Mouse (Mus musculus) midbrain, embryonic 16.5 days (tissue): ENCODE measurements around the gene Fibp. TPM values are rescaled to one million over a fixed set of nuclear protein-coding genes. Genes with fewer than 3 reads are reported as not detected.

Experiments
- ATAC-seq: fragments of 200-750 bp; cut with Nextera tagmentation; 2 replicates; pipeline ENCODE4 v1.8.0; 2017; ENCODE audit warnings: moderate TSS enrichment
- H3K27ac ChIP-seq: fragments of 300-500 bp; sonication (generic); 2 replicates; pipeline ENCODE4 v1.5.1; 2014; ENCODE audit warnings: mild to moderate bottlenecking, low read length, mixed read lengths
- H3K27me3 ChIP-seq: fragments of 300-500 bp; sonication (generic); 2 replicates; pipeline ENCODE4 v1.6.1; 2014; ENCODE audit warnings: low read depth, low read length, mixed read lengths; ENCODE audit not compliant: control insufficient read depth, insufficient read depth
- H3K36me3 ChIP-seq: fragments of 300-500 bp; sonication (generic); 2 replicates; pipeline ENCODE4 v1.6.1; 2014; ENCODE audit warnings: mild to moderate bottlenecking, low read length, moderate library complexity, mixed read lengths; ENCODE audit not compliant: control insufficient read depth, insufficient read depth
- H3K4me1 ChIP-seq: fragments of 300-500 bp; sonication (generic); 2 replicates; pipeline ENCODE4 v1.6.1; 2014; ENCODE audit warnings: mild to moderate bottlenecking, low read length, mixed read lengths; ENCODE audit not compliant: control insufficient read depth, insufficient read depth
- H3K4me2 ChIP-seq: fragments of 300-500 bp; sonication (generic); 2 replicates; pipeline ENCODE4 v1.6.1; 2014; ENCODE audit warnings: mild to moderate bottlenecking, low read length, mixed read lengths
- H3K4me3 ChIP-seq: fragments of 300-500 bp; sonication (generic); 2 replicates; pipeline ENCODE4 v1.5.1; 2014; ENCODE audit warnings: low read depth, mild to moderate bottlenecking, low read length, moderate library complexity, mixed read lengths
- H3K9ac ChIP-seq: fragments of 300-500 bp; sonication (generic); 2 replicates; pipeline ENCODE4 v1.6.1; 2014; ENCODE audit warnings: low read depth, low read length, mixed read lengths
- H3K9me3 ChIP-seq: fragments of 300-500 bp; sonication (generic); replicated peaks from 2 replicates; pipeline ENCODE4 v1.6.1; 2014; ENCODE audit warnings: mild to moderate bottlenecking, low read length, mixed read lengths; ENCODE audit not compliant: control insufficient read depth, poor library complexity, severe bottlenecking
- WGBS: fragments of 180-500 bp; shearing (Covaris S2); extraction: QIAGEN DNeasy Blood & Tissue Kit; methylation state at CpG from one replicate; pipeline ENCODE4 v1.1.7; 2014; 5-methylcytosine and 5-hydroxymethylcytosine counted together
- polyA plus RNA-seq: library from polyadenylated mRNA; unstranded; fragments of >200 nt; fragmentation: Nextera tagmentation; extraction: Ambion mirVana; gene quantifications from 2 replicates; pipeline ENCODE4 v1.2.1, GENCODE M21; 2015

Gene Fibp
- polyA plus RNA-seq, 1 experiment from 2014 or later, result 178 TPM

DNA sequence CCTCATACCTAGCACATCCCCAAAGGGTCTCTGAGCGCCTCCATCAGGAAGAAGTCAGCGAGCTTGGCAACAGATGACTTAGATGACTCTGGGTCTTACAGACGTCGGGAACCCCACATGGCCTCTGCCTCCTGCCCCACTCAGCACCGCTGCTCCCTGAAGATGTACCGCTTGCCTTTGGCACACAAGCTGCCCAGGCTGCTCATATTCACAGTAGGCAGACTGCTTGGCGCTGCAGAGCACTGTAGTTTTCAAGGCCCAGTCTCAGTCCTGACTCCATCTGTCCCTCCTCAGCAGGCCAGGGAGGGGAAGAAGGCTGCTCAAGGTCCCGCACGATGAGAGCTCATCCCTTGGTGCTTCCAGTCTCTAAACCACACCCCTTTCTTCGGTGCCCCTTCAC, 38.1 kb upstream of the Fibp start:
- Histone ChIP-seq H3K4me3 (no peak overlapping the region), H3K27ac (no peak overlapping the region), H3K4me1 (peaks cover 32% of the 10 kb centered on the region), H3K27me3 (no peaks in the 10 kb centered on the region), H3K9me3 (no peaks in the 10 kb centered on the region), H3K36me3 (peaks cover 10% of the 10 kb centered on the region; the same call in 1 of the 2 replicates), H3K9ac (no peak overlapping the region), H3K4me2 (no peak overlapping the region)
- WGBS, result 86% methylated on average over 10 of the region's 10 CpGs
- no peak for ATAC-seq

DNA sequence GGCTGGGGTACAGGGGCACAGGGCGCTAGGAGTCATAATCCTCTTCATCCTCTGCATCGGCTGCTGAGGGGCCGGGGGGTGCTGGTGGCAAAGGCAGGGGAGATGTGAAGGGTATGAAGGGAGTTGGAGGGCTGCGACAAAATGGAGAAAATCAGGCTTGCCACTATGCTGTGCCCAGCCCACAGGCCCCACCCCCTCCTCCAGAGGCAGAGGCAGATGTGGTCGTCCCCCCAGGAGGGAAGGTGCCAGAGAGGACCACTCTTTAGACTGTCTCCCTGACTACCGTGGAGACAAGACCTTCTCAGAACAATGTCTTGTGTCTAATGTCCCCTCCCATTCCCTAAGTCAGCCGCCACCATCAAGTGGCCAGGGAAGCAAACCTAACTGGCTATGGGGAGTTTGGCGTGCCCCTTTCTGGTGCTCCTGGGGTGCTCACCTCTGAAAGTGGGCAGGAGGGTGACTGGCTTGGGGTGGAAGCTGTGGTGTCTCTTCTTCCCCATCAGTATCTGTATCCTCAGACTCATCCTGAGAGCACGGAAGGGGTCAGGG, 37.4 kb upstream of the Fibp start:
- 72% methylated on average over 9 of the region's 9 CpGs for WGBS
- peaks cover 11% of the 10 kb centered on the region; the same call in 1 of the 2 replicates for H3K36me3 ChIP-seq
- ATAC-seq, result no peak
- H3K27me3 ChIP-seq, result no peaks in the 10 kb centered on the region
- no peak overlapping the region for H3K27ac ChIP-seq
- H3K4me3 ChIP-seq, result peak overlapping the region; percentile 62; the same call in 1 of the 2 replicates
- H3K9ac ChIP-seq, result peak overlapping the region; percentile 81
- H3K4me2 ChIP-seq, result peak overlapping the region; percentile 96
- peaks cover 32% of the 10 kb centered on the region for H3K4me1 ChIP-seq
- H3K9me3 ChIP-seq, result no peaks in the 10 kb centered on the region

DNA sequence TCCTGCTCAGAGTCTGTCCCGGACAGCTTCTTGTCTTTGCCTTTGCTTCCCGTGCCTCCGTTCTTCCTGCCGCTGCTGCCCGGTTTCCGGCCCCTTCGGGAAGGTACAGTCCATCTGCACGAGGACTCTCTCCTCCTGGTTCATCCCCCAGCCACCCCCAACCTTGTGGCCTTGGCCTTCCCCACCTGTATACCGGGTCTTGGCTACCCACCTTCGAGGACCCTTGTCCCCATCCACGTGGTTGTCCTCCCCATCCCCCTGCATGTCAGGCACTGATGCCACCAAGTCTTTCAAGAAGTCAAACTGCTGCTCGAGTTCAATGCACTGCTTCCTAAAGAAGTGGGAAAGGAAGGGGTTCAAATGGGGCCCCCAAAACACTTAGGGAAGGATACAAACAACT, 36.9 kb upstream of the Fibp start:
- Histone ChIP-seq H3K27ac (peak overlapping the region; percentile 87), H3K4me1 (peaks cover 32% of the 10 kb centered on the region), H3K4me2 (peak overlapping the region; percentile 96), H3K27me3 (no peaks in the 10 kb centered on the region), H3K9ac (peak overlapping the region; percentile 81), H3K4me3 (peak overlapping the region; percentile 62), H3K36me3 (peaks cover 11% of the 10 kb centered on the region; the same call in 1 of the 2 replicates), H3K9me3 (no peaks in the 10 kb centered on the region)
- ATAC-seq, result no peak
- WGBS, result 68% methylated on average over 12 of the region's 12 CpGs

DNA sequence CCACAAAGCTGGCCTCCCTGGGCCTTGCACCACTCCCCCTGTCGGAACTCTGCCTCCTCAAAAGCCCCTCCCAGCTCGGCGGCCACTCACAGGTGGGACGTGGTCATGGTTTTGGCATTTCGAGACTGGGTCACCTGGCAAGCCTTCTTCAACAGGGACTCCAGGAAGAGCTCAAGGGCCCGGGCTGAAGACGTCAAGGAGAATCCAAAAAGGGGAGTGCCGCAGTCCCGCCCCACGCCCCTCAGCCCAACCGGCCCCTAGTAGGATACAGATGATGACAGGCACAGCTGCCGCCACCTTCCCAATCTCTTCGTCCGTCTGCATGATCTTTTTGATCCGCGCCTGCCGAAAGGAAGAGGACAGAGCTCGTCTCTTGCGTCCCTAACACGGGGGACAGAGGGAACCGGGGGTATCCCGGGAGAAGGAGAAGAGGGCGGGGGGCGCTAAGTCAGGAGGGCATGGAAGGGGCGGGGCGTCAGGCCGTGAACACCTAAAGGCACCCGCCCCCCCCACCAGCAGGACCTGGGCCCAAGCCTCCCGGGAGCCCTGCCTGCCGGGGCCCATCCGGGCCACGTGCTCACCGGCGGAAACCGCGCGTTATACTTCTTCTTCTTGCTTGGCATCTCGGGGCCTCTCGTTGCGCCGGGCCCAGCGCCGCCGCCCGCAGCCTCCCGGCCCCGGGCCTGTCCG, 36.2 kb upstream of the Fibp start:
- H3K9me3 ChIP-seq, result no peaks in the 10 kb centered on the region
- peak overlapping the region; percentile 62 for H3K4me3 ChIP-seq
- H3K4me2 ChIP-seq, result peak overlapping the region; percentile 96
- peak overlapping the region; percentile 87 for H3K27ac ChIP-seq
- WGBS, result 0% methylated on average over 44 of the region's 48 CpGs
- peaks cover 11% of the 10 kb centered on the region; the same call in 1 of the 2 replicates for H3K36me3 ChIP-seq
- H3K4me1 ChIP-seq, result peaks cover 32% of the 10 kb centered on the region
- peak; percentile 56 for ATAC-seq
- H3K27me3 ChIP-seq, result no peaks in the 10 kb centered on the region
- peak overlapping the region; percentile 81 for H3K9ac ChIP-seq

DNA sequence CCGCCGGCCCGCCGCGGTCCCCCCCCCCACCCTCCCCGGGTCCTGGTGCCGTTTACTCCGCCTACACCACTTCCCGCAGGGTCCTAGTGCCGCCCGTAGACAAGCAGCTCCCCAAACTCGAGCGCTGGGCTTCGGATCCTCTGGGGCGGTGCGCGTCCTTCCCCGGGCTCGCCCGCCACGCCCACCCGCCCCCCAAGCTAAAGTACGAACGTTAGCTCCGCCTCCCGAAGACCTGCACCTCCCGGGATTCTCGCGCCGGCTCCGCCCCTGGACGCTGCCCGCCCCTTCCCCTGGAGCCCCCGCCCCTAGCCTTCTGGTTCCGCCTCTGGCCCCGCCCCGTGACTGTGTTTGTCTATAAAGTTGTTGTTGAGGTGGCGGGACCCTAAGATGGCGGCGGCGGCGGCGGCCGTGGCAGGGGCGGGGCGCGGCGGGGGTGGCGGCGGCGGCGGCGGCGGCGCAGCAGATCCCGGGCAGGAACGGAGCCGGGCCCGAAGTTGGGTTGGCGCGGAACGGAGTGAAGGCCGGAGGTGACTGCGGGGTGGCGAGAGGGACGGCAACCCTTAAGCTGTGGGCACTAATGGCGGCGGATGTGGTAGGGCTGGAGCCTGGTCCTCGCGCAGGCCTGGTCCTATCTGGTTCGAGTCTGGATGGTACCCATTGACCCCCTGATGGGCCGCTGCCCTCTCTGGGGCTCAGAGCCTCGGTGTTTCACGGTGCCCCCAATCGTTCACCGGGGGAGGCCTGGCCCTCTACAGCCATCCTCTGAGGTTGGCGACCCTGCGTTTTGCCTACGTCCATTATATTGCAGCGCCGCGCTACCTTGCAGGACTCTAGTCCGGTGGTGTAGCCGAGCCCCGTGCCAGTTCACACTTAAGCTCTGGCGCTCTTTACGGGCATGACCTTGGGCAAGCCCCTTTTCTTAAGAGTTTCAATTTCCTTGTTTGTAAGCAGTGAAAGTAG, 35.4 kb upstream of the Fibp start, which contains the start of the genes Drap1 and AI837181:
Gene Drap1, minus strand, starts transcription at position 198 of the 960 bp plus-strand sequence.
Gene AI837181, plus strand, starts transcription at position 363 of the 960 bp plus-strand sequence.
- Histone ChIP-seq H3K27ac (peak within 1 kb of the TSS; percentile 92), H3K4me1 (peaks cover 32% of the 10 kb centered on the region), H3K9me3 (no peaks in the 10 kb centered on the region), H3K27me3 (no peaks in the 10 kb centered on the region), H3K4me3 (peak within 1 kb of the TSS; percentile 62), H3K9ac (peak within 1 kb of the TSS; percentile 95), H3K4me2 (peak within 1 kb of the TSS; percentile 96), H3K36me3 (peaks cover 11% of the 10 kb centered on the region; the same call in 1 of the 2 replicates)
- peak; percentile 91 for ATAC-seq
- under 1% methylated on average over 70 of the region's 87 CpGs for WGBS

DNA sequence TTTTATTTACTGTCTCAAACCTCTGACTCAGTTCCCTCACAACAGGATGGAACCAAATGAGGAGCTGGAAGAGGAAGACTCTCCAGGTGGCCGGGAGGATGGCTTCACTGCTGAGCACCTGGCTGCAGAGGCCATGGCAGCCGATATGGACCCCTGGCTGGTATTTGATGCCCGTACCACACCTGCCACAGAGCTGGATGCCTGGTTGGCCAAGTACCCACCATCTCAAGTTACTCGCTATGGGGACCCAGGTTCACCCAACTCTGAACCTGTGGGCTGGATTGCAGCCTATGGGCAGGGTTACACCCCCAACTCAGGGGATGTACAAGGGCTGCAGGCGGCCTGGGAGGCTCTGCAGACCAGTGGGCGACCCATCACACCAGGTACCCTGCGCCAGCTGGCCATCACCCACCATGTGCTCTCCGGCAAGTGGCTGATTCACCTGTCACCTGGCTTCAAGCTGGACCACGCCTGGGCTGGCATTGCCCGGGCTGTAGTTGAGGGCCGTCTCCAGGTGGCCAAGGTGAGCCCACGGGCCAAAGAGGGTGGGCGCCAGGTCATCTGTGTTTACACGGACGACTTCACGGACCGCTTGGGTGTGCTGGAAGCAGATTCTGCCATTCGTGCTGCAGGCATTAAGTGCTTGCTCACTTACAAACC, 34.4 kb upstream of the Fibp start:
- Histone ChIP-seq H3K4me1 (peaks cover 32% of the 10 kb centered on the region), H3K27me3 (no peaks in the 10 kb centered on the region), H3K27ac (peak overlapping the region; percentile 92), H3K4me3 (peak overlapping the region; percentile 62), H3K9ac (peak overlapping the region; percentile 95), H3K36me3 (peaks cover 9% of the 10 kb centered on the region; the same call in 1 of the 2 replicates), H3K9me3 (no peaks in the 10 kb centered on the region), H3K4me2 (peak overlapping the region; percentile 84)
- ATAC-seq, result no peak
- WGBS, result 90% methylated on average over 18 of the region's 18 CpGs

DNA sequence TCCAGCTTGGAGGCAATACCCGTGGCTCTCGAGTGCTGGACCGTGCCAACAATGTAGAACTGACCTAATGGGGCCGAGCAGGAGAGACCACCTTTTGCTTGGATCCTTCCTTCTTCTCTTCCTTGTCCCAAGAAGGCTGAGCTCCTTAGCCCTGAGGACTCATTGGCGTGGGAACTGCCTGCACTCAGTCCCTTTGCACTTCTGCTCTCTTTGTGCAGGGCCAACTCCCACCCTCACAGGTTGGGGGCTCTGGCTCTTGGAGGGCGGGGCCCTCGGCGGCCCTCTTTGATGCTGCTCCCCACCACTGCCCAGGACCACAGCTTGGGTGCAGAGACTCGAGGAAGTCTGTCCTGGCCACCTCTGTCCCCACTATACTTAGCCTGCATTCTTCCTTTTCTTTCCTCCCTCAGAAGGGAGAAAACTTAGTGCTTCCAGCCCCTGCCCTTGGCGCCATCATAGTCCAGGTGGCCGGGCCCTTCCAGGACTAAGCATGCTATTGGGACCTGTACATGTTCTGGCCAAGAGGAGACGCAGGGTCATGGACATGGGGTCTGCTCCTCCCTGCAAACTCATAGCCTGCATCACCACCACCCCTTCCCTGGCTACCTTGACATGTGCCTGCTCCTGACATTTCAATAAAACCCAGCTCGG, 33.6 kb upstream of the Fibp start:
- Histone ChIP-seq H3K27ac (0 out of 2 replicates have a peak overlapping the region, but pooled peaks have one; percentile 10), H3K9me3 (no peaks in the 10 kb centered on the region), H3K36me3 (peaks cover 8% of the 10 kb centered on the region; the same call in 1 of the 2 replicates), H3K4me2 (peak overlapping the region; percentile 84; the same call in 1 of the 2 replicates), H3K9ac (peak overlapping the region; percentile 95; the same call in 1 of the 2 replicates), H3K4me1 (peaks cover 32% of the 10 kb centered on the region), H3K4me3 (no peak overlapping the region), H3K27me3 (no peaks in the 10 kb centered on the region)
- 92% methylated on average over 13 of the region's 13 CpGs for WGBS
- no peak for ATAC-seq

DNA sequence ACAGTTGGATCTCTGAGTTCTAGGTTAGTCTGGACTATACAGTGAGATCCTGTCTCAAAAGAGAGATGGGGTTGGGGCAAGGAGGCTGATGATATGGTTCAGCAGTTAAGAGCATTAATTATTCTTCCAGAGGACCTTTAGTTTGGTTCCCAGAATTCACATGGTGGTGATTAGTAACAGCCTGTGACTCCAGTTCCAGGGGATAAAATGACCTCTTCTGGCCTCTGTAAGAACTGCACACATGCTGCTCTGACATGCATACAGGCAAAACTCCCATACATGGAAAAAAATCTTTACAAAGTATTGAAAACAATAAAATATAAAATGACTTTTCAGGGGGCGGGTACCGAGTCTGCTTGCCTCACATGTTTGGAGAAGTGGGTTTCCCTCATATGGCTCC, 32.3 kb upstream of the Fibp start:
- H3K36me3 ChIP-seq, result peaks cover 4% of the 10 kb centered on the region; the same call in 1 of the 2 replicates
- H3K4me3 ChIP-seq, result no peak overlapping the region
- H3K4me1 ChIP-seq, result peaks cover 24% of the 10 kb centered on the region
- H3K4me2 ChIP-seq, result no peak overlapping the region
- no peaks in the 10 kb centered on the region for H3K9me3 ChIP-seq
- H3K27ac ChIP-seq, result no peak overlapping the region
- ATAC-seq, result no peak
- 90% methylated on average over 2 of the region's 2 CpGs for WGBS
- H3K9ac ChIP-seq, result no peak overlapping the region
- no peaks in the 10 kb centered on the region for H3K27me3 ChIP-seq
